Mouse (Mus musculus) limb, embryonic 11.5 days (tissue): ENCODE measurements around the gene Pam16. TPM values are rescaled to one million over a fixed set of nuclear protein-coding genes. Genes with fewer than 3 reads are reported as not detected.

ENCODE experiments used
- ATAC-seq: fragments of 200-750 bp; cut with Nextera tagmentation; 2 replicates; pipeline ENCODE4 v1.8.0; 2017; ENCODE audit warnings: low read depth; ENCODE audit not compliant: insufficient number of reproducible peaks, low FRiP score, low TSS enrichment
- DNase-seq: peaks from one replicate; pipeline ENCODE4 v3.0.0-alpha.2; 2015; ENCODE audit warnings: low spot score
- H3K27ac ChIP-seq: fragments of 300-500 bp; sonication (generic); replicated peaks from 2 replicates; pipeline ENCODE4 v1.5.1; 2014; ENCODE audit warnings: low read depth, mild to moderate bottlenecking, low read length
- H3K27me3 ChIP-seq: fragments of 300-500 bp; sonication (generic); 2 replicates; pipeline ENCODE4 v1.6.1; 2014; ENCODE audit warnings: mild to moderate bottlenecking, low read length, mixed read lengths; ENCODE audit not compliant: control insufficient read depth, insufficient read depth
- H3K36me3 ChIP-seq: fragments of 300-500 bp; sonication (generic); 2 replicates; pipeline ENCODE4 v1.6.1; 2014; ENCODE audit warnings: mild to moderate bottlenecking, low read length, moderate library complexity, mixed read lengths; ENCODE audit not compliant: control insufficient read depth, insufficient read depth
- H3K4me1 ChIP-seq: fragments of 300-500 bp; sonication (generic); 2 replicates; pipeline ENCODE4 v1.6.1; 2014; ENCODE audit warnings: low read length, mixed read lengths; ENCODE audit not compliant: control insufficient read depth, insufficient read depth
- H3K4me2 ChIP-seq: fragments of 300-500 bp; sonication (generic); 2 replicates; pipeline ENCODE4 v1.6.1; 2014; ENCODE audit warnings: low read depth, mild to moderate bottlenecking, moderate library complexity; ENCODE audit not compliant: severe bottlenecking
- H3K4me3 ChIP-seq: fragments of 300-500 bp; sonication (generic); 2 replicates; pipeline ENCODE4 v1.5.1; 2014; ENCODE audit warnings: low read depth, low read length
- H3K9ac ChIP-seq: fragments of 300-500 bp; sonication (generic); 2 replicates; pipeline ENCODE4 v1.6.1; 2014; ENCODE audit warnings: mild to moderate bottlenecking, low read length
- H3K9me3 ChIP-seq: fragments of 300-500 bp; sonication (generic); 2 replicates; pipeline ENCODE4 v1.6.1; 2016; ENCODE audit warnings: low read length; ENCODE audit not compliant: control insufficient read depth
- WGBS: fragments of 180-500 bp; shearing (Covaris S2); extraction: QIAGEN DNeasy Blood & Tissue Kit; methylation state at CpG from one replicate; pipeline ENCODE4 v1.1.7; 2014; 5-methylcytosine and 5-hydroxymethylcytosine counted together
- polyA plus RNA-seq: library from polyadenylated mRNA; unstranded; fragments of >200 nt; fragmentation: Nextera tagmentation; extraction: Ambion mirVana; gene quantifications from 2 replicates; pipeline ENCODE4 v1.2.1, GENCODE M21; 2014

Pam16 gene
- polyA plus RNA-seq, 1 experiment from 2014 or later, result 115 TPM

DNA sequence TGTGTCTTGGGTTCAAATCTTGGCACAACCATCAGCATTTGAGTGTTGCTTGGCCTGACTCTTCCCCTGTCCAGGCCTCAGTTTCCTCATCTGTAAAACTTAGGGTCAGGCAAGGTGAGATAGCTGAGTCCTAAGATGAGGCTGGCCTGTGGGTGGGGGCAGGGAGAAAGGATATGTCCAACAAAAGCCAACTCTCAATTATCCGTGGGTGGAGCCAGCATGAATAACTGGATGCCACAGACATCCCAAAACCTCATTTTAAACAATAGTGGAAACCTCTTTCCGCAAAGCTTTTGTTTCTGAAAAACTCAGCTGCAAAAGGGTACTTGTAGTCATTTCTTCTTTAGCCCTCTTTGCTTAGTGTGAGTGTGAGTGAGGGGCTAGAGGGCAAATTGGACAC lies 28.0 kb downstream of the Pam16 start:
- WGBS, result 68% methylated on average over 2 of the region's 2 CpGs
- peak overlapping the region; percentile 64 for H3K4me3 ChIP-seq
- no peaks in the 10 kb centered on the region for H3K36me3 ChIP-seq
- no peaks in the 10 kb centered on the region for H3K27me3 ChIP-seq
- H3K27ac ChIP-seq, result peak overlapping the region; percentile 85; the same call in 1 of the 2 replicates
- no peak for DNase-seq
- peaks cover 71% of the 10 kb centered on the region for H3K4me1 ChIP-seq
- no peaks in the 10 kb centered on the region for H3K9me3 ChIP-seq
- H3K4me2 ChIP-seq, result peak overlapping the region; percentile 99
- no peak for ATAC-seq
- 0 out of 2 replicates have a peak overlapping the region, but pooled peaks have one; percentile 7 for H3K9ac ChIP-seq

DNA sequence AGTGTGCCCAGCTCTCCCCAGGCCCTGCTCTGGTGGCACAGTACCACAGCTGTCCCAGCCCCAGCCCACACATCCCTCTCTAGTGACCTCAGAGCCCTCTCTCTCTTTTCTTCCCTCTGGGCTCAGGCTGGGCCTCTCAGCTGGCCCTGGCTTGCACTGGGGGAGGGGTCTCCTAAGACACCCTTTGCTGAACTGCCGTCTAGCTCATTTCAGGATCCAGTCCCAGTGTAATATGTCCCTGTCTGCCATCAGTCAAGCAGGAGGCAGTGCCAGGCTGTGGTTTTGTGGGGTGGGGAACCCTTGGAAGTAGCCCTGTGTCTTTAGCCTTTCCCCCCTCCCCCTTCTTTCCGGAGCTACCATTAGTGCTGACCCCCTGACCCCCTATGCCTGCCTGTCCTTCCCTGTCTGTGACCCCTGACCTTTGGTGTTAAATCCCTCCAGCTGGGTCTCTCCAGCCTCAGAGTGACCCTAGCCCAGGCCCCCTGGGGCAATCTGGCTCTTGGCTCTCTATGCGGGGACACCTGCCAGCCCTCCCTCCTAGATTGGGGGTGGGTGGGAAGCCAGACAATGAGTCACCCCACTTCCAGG lies 28.6 kb downstream of the Pam16 start:
- peak overlapping the region; percentile 85; the same call in 1 of the 2 replicates for H3K27ac ChIP-seq
- no peaks in the 10 kb centered on the region for H3K27me3 ChIP-seq
- H3K9me3 ChIP-seq, result no peaks in the 10 kb centered on the region
- H3K36me3 ChIP-seq, result no peaks in the 10 kb centered on the region
- H3K4me1 ChIP-seq, result peaks cover 66% of the 10 kb centered on the region
- H3K9ac ChIP-seq, result peak overlapping the region; percentile 77
- 9% methylated on average over 3 of the region's 3 CpGs for WGBS
- no peak for DNase-seq
- no peak for ATAC-seq
- H3K4me2 ChIP-seq, result peak overlapping the region; percentile 99
- H3K4me3 ChIP-seq, result peak overlapping the region; percentile 64

DNA sequence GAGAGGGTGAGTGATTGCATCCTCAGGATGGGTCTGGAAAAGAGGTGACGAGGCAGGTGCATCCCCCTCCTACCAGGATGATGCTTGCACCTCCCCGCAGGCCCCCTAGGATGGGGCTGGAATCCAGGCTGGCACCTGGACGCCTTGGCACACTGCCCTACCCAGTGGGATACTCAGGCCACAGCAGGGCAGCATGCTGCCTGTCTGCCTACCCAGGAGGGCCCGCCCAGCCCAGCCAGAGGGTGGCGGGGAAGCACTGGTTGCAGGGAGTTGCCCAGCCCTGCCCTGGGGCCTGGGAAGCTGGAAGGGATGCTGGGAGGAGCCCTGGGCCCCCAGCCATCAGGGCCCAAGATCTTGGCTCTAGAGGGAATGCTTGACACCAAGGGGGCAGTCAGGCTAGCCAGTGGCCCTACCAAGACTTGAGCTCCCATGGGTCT lies 29.2 kb downstream of the Pam16 start:
- Histone ChIP-seq H3K4me1 (peaks cover 59% of the 10 kb centered on the region), H3K4me2 (peak overlapping the region; percentile 99), H3K27me3 (no peaks in the 10 kb centered on the region), H3K36me3 (no peaks in the 10 kb centered on the region), H3K9ac (peak overlapping the region; percentile 77), H3K4me3 (peak overlapping the region; percentile 64), H3K27ac (peak overlapping the region; percentile 85; the same call in 1 of the 2 replicates), H3K9me3 (no peaks in the 10 kb centered on the region)
- DNase-seq (no peak), ATAC-seq (no peak)
- 3% methylated on average over 5 of the region's 5 CpGs for WGBS

DNA sequence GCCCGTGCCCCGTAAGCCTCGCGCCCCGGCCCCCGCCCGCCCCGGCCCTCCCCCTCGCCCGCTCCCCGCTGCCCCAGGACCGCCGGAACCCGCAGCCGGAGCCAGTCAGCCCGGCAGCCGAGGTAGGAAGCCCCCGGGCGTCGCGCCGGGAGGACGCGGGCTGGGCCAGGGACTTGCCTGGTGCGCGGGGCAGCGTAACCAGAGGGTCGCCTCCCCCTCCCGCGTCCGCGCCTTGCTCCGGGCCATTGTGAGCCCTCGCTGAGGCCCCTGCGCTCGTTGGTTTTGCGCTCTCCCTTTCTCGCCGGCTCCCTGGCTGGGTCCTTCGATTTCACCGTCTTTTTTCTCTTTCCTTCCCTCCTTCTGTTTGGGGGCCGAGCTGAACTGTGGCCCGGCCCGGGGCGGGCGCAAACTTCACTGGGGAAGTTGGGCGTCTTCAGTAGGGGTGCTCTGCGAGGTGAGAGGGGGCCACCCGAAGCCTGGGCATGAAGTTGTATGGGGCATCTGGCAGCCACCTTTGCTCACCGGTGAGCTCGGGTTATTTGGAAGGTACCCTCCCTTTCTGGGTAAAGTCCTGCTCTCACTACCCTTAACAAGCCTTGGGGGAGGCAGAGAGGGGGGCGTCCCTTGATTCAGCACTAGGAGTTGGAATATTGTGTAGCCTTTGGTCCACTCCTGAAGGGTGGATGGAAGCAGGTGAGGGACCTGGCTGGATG lies 29.8 kb downstream of the Pam16 start:
- H3K9me3 ChIP-seq, result no peaks in the 10 kb centered on the region
- DNase-seq (peak; percentile 66), ATAC-seq (peak; percentile 0; the same call in 1 of the 2 replicates)
- WGBS, result under 1% methylated on average over 46 of the region's 52 CpGs
- H3K4me1 ChIP-seq, result peaks cover 57% of the 10 kb centered on the region
- peak overlapping the region; percentile 99 for H3K4me2 ChIP-seq
- no peaks in the 10 kb centered on the region for H3K27me3 ChIP-seq
- H3K4me3 ChIP-seq, result peak overlapping the region; percentile 64
- peak overlapping the region; percentile 77 for H3K9ac ChIP-seq
- peak overlapping the region; percentile 85 for H3K27ac ChIP-seq
- no peaks in the 10 kb centered on the region for H3K36me3 ChIP-seq

DNA sequence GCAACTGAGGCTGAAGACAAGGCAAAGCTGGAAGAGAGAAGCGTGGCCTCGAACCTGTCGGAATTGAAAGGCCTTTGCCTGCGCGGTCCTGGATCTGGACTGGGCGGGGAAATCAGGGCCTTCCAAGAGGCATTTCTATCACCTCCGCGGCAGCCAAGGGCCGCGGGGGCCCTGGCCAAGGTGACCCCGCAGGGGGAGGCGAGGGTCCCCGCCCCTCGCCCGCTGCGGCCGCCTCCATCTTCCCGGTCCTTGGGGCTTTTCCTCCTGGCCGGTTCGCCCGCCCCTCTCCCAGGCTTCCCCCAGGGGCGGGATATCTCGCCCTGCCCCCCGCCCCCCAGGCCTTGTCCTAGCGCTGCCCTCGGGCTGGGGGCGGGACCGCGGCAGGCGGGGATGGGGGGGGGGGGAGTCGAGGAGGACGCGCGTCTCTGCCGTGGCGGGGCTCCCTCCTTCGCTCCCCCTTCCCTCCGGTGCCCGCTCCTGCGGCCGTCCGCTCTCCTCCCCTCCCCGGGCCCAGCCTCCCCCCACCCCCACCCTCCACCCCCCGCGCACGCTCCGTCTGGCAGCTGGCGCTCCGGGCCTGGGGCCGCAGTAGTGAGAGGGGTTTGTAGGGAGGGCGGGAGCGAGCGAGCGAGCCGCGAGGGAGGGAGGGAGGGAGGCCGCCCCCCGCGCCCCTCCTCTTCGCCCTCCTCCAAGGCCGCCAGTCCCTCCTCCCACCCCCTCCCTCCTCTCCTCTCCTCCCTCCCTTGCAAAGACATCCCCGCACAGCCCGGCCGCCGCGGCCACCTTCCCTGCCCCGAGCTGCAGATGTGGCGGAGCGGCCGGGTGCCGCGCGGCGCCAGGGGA lies 30.6 kb downstream of the Pam16 start, which contains the start of gene Glis2:
Gene Glis2 (plus strand): TSS at position 743 of the 843 bp plus-strand sequence.
- H3K4me2 ChIP-seq, result peak within 1 kb of the TSS; percentile 99
- peaks cover 53% of the 10 kb centered on the region for H3K4me1 ChIP-seq
- ATAC-seq (peak; percentile 85), DNase-seq (peak; percentile 89)
- H3K9me3 ChIP-seq, result no peaks in the 10 kb centered on the region
- no peaks in the 10 kb centered on the region for H3K27me3 ChIP-seq
- H3K4me3 ChIP-seq, result peak within 1 kb of the TSS; percentile 64
- under 1% methylated on average over 34 of the region's 74 CpGs for WGBS
- H3K27ac ChIP-seq, result peak within 1 kb of the TSS; percentile 85
- H3K9ac ChIP-seq, result peak within 1 kb of the TSS; percentile 77
- no peaks in the 10 kb centered on the region for H3K36me3 ChIP-seq

DNA sequence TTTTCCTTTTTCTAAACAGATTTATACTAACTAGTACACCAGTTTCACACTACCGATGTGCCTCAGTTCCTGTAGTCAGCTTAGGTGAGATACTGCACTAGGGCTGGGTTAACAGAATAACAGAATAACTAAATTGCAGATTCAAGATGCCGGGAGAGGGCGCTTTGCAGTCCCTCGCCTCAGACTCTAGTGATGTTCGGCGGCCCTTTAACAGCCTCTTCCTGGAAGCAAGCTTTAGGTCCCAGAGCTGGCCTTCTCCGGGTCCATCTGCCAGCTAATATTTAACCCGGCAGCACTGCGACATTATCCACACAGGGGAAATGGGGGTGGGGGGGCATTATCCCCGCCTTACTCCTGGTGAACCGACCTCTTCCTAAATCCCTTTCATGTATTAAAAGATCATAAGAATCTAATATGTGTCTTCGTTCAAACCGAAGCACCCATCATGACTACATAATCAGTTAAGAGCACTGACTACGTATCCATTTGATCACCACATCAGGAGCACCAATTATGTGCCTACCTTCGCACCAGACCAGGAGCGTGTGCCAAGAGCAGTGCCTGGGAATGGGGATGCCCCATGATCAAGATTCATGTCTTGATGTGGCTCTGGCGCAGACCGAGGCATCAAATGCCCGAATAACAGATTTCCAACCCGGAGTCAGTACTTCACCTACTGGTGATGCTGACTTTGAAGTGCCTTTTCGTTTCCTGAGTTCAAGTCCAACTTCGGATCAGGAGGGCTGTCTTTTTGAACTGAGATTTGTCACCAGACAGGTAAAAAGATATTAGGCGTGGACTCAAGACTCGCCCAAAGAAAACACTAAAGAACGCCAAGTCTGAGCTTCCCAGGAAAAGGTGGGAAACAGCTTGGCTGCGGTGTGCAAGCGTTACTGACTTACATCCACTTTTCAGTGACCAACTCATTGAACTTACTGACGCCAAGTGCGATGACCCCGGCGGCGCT lies 31.6 kb downstream of the Pam16 start:
- peaks cover 43% of the 10 kb centered on the region for H3K4me1 ChIP-seq
- H3K4me3 ChIP-seq, result peak overlapping the region; percentile 64
- H3K9ac ChIP-seq, result peak overlapping the region; percentile 71
- no peaks in the 10 kb centered on the region for H3K27me3 ChIP-seq
- DNase-seq (peak; percentile 68), ATAC-seq (no peak)
- 17% methylated on average over 32 of the region's 32 CpGs for WGBS
- H3K9me3 ChIP-seq, result no peaks in the 10 kb centered on the region
- peak overlapping the region; percentile 85 for H3K27ac ChIP-seq
- H3K36me3 ChIP-seq, result no peaks in the 10 kb centered on the region
- peak overlapping the region; percentile 99 for H3K4me2 ChIP-seq

DNA sequence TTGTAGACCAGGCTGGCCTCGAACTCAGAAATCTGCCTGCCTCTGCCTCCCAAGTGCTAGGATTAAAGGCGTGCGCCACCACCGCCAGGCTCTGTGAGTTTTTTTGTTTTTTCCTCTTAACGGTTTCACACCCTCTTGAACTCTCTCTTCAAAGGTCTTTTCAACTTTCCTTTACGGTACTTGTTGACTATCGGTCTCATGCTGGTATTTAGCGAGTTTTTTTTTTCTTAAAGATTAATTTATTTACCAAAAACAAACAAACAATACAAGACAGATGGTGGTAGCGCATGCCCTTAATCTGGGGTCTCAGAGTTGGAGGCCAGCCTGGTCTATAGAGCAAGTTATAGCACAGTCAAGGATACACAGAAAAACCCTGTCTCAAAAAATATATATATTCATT lies 34.6 kb downstream of the Pam16 start:
- 96% methylated on average over 9 of the region's 9 CpGs for WGBS
- DNase-seq (no peak), ATAC-seq (no peak)
- Histone ChIP-seq H3K4me1 (peaks cover 18% of the 10 kb centered on the region), H3K4me2 (no peak overlapping the region), H3K27ac (no peak overlapping the region), H3K9ac (no peak overlapping the region), H3K4me3 (no peak overlapping the region), H3K27me3 (no peaks in the 10 kb centered on the region), H3K36me3 (no peaks in the 10 kb centered on the region), H3K9me3 (no peaks in the 10 kb centered on the region)
